Mouse (Mus musculus) urinary bladder, adult 2 months (tissue): ENCODE measurements around the gene Dll1. TPM values are rescaled to one million over a fixed set of nuclear protein-coding genes. Genes with fewer than 3 reads are reported as not detected.
A peak's percentile ranks its signal among the peaks of the same experiment; 100 is the strongest.

ENCODE experiments used
- DNase-seq: peaks from one replicate; pipeline ENCODE4 v3.0.0; 2022; ENCODE audit warnings: low spot score
- polyA plus RNA-seq: library from polyadenylated mRNA; depleted of rRNA; stranded (reverse); fragments of >200 nt; gene quantifications from 2 replicates; pipeline ENCODE4 v1.2.3, GENCODE M21; 2012; rRNA removed

The Dll1 gene
- polyA plus RNA-seq = 8.7 and 9.4 TPM in 2 replicates

DNA sequence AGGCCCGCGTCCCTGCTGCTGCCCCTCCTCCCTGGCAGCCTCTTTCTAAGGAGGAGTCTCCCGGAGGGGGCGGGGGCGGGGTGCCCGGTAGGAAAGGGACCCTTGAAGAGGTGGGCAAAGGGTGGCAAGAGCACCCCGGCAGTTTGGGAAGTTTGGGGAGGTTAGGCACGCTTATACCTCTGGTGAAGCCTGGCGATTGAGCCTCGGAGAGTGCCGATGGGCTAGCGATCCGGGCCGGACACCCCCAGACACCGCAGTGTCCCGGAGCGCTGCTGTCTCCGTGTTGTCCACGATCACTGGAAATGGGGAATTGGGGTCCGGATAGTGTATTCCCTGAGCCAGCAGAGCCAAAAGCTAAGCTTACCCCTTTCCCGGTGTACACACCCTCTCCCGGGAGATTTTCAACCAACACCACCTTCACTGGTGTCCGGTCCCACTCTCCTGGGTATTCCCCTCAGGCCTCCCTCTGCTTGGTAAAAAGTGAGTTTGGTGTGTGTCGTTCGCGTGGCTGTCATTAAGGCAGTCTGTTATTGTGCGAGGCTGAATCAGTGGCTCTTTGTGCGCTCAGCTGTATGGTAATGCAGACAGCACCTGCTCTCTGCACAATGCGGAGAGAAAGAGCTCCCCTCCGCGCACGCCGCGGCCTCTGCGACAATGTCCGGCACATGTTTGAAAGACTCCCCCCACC, at the start of gene Dll1:
TSS of gene Dll1 (minus strand) at position 379 of the 688 bp plus-strand sequence.
- no peak for DNase-seq

DNA sequence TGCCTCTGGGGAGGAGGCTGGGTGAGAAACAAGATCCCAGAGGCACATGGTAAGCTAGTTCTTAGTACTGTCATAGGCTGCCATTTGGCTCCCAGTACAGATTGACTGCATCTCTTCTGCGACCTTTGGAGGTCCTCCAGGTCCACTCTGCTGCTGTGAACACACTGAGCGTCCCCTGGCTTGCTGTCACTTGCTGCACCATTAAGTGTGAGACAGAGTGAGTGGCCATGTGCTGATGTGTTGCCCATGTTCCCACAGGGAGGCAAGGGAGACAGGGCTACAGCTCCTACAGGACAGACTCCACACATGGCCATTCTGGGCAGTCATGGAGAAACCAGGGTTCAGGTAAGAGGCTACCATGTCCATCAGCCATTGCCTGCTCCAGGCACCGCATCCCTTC, 49.3 kb upstream of the Dll1 start:
- no peak for DNase-seq

DNA sequence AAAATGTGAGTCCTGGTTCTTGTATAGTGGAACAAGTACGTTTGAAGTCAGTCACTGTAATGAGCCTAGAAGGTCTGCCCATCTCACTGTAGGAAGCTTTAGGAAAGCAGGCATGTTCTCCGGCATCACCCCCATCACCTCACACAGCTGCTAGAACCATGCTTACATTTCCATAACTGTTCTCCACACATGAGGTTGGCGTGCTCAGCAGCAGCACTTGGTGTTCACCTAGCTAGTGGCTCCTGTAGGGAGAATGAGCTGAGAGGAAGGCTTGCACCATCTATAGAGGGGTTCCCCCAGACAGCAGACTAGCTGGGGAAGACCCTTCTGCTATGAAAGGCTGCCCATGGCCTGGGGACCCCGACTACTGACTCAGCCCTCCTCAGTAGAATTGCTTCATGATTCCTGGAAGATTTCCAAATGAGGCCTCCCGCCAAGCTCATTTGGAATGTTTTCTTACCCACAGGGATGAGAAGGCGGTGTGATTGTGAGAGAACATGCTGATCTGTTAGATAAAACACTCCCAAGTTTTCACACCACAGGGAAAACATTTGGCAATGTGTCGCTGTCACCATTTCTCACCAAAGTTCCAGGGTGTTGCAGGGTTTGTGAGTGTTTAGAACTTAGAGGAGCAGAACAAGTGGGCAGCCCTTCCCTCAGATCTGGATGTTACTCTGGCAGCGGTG, 46.6 kb upstream of the Dll1 start:
- no peak for DNase-seq

DNA sequence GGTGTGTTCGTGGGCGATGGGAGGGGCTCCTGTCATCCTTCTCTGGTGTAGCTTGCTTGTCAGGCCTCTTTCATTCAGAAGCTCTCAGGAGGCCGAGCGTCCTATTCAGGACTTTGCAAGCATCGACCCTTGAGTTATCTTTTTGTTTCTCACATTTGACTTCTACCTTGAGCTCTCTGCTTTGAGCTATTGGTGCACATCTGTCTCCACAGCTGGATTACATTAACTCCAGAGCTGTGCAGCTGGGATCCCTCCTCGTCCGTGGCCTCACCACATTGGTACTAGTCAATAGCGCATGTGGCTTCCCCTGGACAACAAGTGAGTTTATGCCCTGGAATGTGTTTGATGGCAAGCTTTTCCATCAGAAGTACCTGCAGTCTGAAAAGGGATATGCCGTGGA, 46.0 kb upstream of the Dll1 start:
- DNase-seq = no peak

DNA sequence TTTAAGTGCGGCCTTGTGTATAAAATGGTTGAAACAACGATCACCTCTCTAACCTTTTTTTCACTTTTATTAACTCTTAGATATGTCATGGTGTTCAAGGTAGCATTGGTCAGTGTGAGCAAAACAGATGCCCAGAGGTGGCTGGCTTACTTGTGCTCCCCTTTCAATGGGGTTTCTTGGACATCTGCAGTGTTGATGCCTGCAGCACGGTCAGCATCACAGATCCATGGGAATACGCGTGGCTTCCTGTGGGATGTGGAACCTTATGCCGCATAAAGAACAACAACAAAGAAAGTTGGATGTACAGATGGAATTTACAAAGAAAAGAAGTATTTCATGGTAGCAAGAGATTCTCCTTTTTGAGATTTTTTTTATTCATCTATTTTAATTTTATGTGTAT, 44.8 kb upstream of the Dll1 start:
- no peak for DNase-seq

DNA sequence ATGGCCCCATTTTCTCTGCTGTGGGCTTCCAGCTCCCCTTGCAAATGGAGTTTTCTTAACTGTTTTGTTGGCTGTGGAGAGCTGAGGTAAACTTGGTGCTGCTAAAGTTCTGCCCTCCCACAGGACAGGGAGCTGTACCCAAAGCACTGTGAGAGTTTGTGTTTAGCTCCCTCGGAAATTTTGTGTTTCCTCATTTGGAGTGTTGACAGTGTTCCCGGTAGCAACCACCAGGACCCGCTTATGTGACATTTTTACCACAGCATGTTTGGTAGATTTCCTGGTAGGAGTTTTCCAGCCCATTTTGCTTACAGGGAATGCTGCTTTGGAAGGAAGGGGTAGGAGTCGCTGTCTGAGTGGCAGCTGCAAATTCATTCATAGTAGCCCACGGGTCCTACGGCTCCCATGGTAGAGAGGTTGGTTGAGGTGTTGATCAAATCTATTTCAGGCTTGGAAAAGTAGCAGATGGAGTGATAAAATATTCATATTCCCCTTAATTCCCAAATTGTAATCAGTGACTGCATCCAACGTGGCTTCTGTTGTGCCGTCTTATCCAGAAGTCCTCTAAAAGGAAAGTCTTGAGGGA, 43.4 kb upstream of the Dll1 start:
- no peak for DNase-seq

DNA sequence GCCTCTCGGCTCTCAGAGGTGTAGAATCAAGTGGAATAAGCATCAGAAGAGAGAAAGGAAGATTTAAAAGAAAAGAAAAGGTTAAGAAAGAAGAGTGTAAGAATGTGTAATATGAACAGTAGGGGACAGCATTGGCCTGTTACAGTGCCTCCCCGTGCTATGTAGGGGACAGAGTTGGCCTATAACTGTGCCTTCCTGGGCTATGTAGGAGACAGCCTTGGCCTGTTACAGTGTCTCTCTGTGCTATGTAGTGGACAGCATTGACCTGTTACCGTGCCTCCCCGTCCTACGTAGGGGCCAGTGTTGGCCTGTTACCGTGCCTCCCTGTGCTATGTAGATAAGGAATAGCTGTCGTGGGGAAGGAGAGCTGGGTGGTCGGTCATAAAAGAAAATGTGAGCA, 42.9 kb upstream of the Dll1 start:
- DNase-seq = no peak

DNA sequence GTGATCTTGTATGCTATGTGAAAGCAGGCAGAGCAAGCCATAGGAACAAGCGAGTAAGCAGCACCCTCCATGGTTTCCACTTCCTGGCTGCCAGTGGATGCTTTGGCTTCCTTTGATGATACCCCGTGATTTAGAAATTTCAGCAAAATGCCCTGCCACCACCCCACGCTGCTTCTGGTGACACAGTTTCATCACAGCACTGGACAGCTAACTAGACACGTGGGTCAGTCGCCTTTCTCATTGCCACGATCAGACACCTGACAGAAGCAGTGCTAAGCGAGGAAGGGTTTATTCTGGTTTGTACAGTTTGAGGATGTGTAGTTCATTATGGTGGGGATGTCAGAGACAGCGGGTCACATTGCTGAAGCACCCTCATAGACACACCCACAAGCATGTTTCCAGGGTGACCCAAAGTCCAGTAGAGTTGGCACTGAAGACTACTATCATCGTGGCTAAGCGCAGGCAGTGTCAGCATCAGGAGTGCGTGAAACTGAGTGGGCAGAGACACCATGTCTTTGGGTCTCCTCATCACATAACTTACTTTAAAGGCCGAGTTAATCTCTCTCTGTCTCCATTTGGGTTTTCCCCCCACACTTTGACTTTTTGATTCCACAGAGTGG, 40.0 kb upstream of the Dll1 start:
- DNase-seq = no peak

DNA sequence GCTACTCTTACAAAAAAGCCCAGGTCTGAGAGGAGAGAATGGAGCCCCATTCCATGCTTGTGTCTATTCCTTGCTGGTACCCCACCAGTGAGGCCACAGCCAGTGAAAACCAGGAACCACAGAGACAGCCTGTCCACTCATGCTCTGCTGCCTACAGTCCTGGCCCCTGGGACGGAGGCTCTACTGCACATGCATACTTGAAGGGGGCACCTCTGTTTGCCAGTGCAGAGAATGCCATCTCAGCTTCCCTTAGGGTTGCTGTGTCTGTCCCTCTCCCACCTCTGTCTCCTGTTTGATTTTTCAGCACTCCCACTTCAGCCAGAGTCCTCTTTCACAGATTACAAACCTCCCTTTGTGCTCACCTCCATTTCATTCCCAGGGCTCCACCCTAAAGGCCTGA, 34.2 kb upstream of the Dll1 start:
- no peak for DNase-seq

DNA sequence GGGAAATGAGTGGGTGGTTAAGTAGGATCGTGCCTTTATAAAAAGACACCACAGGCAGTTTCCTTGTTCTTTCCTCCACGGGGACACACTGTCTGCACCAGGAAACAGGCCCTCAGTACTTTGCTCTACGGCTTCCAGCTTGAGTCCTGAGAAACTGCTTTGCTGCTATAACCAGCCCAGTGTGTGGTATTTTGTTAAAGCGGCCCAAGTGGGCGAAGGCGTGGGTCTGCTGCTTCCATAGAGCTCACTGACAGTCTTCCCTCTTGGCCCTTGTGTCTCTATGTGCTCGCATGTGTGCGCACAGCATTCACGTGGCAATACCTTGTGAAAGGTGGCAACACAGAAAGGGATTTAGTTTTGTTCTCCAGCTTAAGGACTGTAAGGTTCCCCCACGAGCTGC, 32.6 kb upstream of the Dll1 start:
- no peak for DNase-seq

DNA sequence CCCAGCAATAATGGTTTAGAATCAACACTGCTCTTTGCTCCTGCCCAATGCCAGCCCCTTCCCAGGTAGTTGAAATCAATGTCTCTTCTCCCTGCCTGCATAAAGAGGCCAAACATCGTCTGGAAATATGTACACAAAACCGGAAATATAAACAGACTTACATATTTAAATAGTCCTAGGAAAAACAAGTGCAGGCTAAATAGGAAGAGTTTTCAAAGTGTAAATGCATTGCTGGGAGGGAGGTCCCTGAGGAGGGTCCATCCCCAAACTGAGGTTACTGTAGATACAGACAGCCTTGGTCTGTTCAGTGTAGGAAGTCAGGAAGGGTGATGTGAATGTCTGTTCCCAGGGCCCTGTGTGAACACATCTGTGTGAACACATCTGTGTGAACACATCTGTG, 29.9 kb upstream of the Dll1 start:
- DNase-seq = no peak

DNA sequence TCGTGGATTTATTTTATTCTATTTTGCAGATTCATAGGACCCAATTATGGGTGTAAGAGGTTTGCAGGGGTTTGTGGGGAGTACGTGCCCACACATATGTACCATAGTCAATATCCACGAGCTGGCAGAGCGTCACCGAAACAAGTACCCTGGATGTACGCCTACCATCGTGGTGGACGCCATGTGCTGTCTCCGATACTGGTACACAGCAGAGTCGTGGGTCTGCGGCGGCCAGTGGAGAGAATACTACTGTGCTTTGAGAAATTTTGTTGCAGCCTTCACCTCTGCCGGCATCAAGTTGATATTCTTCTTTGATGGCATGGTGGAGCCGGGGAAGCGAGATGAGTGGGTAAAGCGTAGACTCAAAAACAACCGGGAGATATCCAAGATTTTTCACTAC, 25.0 kb upstream of the Dll1 start:
- no peak for DNase-seq

DNA sequence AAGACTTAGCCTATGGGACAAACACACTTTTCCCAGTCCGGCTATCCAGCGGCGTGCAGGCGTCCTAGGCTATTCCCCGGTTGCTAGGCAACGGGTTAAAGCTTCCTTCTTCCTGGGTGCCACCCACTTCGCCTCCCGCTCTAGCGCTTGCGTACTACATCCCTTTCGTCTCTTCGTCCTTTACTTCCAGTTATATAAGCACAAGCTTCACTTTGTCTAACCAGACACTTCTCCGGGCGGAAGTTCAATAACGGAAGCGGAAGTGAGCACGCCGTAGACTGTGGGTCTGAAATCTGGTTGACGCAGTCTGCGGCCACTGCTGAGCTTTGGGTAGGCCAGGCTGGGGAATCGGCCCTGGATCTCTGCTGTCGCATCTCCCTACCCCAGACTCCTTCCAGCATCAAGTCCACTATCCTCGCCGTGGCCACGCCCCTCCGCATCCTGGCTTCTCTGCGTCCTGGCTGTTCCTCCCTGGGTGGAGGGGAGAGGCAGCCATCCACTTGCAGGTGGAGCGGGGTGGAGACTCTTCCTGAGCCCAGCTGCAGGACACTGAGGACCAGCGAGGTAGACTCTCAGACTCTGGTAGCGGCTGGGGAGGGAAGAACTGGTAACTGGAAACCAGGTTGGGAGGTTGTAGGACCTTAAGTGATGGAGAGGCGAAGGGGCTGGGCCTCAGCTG, 19.5 kb upstream of the Dll1 start, which contains the start of gene Fam120b:
TSS of gene Fam120b (plus strand) at position 206 of the 679 bp plus-strand sequence.
- DNase-seq = peak; percentile 52

DNA sequence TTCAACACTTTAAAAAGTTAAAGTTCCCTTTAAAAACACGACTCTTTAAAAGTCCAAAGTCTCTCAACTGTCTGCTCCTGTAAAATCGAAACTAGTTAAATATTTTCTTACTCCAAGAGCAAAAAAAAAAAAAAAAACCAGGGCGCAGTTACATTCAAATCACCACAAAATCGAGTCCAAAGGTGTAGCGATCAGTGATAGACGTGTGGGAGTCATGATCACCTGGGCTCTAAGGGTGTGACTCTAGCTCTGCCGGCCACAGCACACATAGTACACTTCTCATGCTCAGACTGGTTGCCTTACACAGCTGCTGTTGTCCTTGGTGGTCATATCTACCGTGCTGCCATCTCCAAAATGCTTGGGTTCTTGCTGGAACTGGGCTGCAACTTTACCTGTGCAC, 12.7 kb upstream of the Dll1 start:
- DNase-seq = no peak

DNA sequence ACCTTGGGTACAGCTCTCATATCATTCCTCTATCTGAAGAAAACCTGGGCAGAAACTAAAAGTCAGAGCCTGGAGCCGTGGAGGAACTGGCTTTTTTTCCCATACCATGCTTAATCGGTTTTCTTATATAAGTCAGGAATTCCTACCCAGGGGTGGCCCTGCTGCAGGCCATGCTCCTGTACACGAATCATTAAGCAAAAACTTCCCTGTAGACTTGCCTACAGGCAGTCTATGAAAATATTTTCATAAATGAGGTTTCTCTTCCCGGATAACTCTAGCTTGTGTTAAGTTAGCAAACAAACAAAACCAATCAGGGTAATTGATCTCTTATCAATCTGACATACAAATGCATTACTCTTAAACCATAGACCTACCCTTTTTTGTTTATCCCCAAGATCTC, 12.2 kb upstream of the Dll1 start:
- DNase-seq = no peak

DNA sequence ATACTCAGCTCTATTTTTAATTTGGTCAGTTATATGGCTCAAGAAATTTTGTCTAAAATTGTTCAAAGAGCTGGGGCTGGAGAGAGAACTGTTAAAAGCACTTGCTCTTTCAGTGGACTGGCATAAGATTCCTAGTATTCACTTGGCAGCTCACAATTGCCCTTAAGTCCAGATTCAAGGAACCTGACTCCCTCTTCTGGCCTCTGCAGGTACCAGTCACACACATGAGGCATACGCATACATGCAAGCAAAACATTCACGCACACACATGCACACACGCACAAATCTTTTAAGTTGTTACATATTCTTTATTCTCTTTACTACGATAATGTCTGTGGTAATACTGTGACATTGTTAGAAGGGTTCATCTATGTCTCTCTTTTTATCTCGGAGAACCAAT, 6.7 kb upstream of the Dll1 start:
- no peak for DNase-seq

DNA sequence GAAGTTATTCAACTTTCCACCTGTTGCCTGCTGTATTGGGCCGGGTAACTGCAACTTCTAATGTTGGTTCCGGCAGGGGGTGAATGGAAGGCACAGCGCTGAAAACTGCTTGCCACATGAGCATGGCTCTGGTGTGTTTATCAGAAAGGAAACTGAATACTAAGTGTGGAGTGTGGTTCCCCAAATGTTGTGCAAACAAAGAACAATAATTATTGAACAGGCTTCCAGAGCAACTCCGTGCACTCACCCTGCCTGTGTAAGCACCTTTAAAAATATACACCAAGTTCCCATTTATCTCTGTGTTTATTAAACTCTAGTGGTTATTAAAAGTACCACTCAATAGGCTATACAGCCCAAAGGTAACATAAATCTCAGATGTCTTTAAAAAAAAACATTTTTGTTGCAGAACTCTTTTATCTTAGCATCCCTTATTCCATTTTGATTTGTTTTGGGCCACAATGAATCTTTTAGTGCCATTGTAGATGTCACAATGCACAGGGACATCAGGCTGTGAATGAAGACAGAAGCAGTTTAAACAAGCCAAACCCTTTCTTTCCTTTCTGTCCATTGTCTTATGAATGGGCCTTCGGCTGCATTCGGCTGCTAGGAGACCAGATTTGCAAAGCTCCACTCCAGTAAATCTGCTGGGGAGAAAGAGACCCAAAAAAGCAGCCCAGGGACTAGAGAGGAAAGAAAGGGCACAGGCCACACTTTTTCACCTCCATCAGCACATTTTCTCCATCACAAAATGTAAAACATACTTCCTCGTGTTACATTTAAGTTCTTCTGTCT, 5.4 kb upstream of the Dll1 start:
- no peak for DNase-seq

DNA sequence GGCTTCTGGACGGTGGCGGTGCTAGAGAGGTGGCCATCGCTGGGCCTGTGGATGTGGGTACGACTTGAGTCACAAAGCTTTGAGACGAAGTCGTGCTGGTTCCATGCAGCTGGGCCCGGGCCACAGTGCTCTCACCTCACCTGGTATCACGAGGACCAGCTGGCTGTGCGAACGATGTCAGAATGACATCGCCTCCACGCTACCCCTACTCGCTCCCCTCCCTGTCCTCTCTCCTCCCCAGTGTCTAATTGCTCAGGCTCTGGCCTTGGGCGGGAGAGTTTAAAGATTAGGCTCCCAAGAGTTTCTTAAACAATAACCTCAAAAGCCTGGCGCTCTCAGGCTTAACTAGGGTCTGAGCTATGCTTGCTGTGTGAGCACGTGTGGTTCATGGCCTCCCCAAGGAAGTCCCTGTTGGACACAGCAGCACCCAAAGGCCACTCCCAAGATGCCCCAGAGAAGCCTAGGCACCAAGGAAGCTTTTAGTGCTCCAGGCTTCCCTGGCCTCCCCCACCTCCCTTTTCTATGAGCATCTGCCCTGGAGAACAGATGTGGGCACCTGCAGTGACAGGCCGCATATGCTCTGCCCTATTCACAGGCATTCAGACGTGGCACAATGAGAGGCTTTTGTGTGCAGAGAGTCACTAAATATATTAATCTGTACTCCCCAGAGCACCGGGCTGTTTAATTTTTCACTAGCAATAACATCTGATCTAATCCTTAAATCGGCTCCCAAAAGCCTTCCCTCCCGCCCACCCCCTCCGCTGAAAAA, 4.6 kb upstream of the Dll1 start:
- no peak for DNase-seq

DNA sequence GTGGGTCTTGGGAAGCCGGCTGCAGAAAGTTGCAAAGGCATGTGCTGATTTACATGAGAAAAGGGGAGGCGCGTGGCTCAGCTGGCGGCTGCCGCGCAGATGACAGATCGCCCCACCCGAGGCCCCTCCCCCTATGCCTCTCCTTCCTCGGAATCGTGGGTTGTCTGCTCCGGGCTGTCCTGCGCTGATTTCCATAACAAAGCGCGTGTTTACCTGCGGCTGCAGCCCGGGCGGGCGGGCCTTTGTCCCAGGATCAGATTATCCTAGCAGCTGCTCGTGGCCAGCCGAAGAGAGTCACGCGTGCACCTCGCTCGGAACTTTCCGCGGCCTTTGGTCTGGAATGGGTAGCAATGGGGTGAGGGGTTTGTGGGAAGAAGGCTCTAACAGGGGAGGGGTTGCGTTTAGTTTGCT, 4.0 kb upstream of the Dll1 start:
- no peak for DNase-seq

DNA sequence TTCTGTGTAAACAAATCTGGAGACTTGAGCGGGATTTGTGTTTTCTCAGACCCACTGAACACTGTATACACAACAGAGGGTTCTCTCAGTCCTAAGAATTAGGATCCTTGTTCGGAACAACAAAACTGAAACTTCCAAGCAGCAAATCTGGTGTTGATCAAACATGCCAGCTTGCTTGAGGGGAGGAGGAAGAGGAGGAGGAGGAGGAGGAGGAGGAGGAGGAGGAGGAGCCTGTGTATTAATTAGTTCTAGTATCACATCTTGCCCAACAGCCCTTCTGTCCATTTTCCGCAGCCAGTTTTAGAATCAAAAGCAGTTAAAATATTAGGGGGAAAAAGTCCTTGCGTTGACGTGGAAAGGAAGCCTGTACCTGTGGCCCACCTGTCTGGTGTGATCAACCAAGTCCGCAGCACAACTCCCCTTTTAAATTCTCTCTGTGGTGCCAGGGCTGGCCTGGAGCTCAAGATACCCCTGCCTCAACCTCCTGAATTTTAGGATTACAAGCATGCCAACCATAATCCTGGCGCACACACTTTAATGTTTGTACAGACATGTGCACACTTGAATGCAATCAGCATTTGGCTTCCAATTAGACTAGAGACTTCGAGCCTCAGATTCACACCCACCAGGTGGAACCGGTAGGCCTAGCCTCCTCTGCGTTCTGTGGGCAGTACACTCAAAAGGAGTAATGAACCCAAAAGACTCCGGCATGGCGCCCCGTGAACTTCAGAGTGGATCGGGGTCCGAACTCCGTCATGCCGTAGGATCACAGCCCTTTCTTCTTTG, 3.3 kb upstream of the Dll1 start:
- DNase-seq = no peak
